Mouse (Mus musculus) kidney, postnatal 4 days (tissue): ENCODE results near the gene Llgl2.

ENCODE experiments used
- DNase-seq, 2 experiments: peaks; one replicate each; pipeline ENCODE4 v3.0.0; 2021; ENCODE audit warnings: mixed read lengths in 2 of 2

The Llgl2 gene

GRCm38 (mm10) chr11:115823774-115824740, at the start of gene Llgl2:
Gene Llgl2 (plus strand): TSS chr11:115824049.
- DNase-seq: peak; percentile 94 to 97

GRCm38 (mm10) chr11:115774653-115775052, 49.2 kb upstream of the Llgl2 start:
- DNase-seq: peak in 1 of 2 experiments; percentile 4

GRCm38 (mm10) chr11:115775821-115776665, 47.8 kb upstream of the Llgl2 start:
- DNase-seq: peak; percentile 41 to 63

DNA sequence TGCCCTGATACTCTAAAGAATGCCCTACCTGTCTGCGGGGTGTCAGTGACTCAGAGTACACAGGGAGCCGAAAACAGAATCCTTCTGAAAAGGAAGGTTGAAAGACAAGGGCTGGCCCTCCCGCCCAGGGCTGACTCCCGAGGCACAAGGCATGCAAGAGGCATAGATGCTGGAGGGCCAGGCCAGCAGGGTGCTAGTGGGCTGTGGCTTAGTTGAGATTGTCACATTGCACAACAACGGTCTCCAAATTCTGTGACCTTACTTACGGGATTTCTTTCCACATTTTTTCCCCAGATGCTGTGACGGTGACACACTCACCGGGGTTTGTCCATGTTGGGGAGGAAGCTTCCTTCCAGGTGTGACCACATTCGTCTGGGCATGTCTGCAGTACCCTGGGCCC, 46.9 kb upstream of the Llgl2 start:
- DNase-seq: peak in 1 of 2 experiments; percentile 12

GRCm38 (mm10) chr11:115777487-115778335, 46.1 kb upstream of the Llgl2 start:
- DNase-seq: peak in 1 of 2 experiments; percentile 26

DNA sequence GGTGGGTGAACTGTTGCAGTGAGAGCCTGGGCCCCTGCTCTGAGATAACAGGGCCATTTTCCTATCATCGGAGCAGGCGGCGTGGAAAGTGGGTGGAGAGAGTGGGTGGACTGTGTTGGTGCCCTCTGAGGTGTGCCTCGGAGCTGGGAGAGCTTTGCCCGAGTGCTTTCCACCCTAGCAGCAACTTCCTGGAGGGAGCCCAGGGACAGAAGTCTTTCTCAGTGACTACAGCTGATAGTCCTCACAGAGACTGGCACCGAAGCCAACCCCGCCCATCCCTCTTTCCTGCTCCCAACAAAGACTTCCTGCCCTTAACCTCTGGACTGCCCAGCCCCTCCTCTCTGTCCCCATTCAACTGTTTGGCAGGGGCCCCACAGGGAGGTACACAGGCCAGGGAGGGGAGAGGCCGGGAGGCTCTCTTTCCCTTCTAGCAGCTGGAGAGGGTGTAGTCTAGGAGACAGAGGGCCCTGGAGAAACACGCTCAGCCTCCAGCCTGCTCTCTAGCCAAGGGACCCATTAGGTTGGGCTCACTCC, 44.7 kb upstream of the Llgl2 start:
- DNase-seq: peak; percentile 86 to 91

DNA sequence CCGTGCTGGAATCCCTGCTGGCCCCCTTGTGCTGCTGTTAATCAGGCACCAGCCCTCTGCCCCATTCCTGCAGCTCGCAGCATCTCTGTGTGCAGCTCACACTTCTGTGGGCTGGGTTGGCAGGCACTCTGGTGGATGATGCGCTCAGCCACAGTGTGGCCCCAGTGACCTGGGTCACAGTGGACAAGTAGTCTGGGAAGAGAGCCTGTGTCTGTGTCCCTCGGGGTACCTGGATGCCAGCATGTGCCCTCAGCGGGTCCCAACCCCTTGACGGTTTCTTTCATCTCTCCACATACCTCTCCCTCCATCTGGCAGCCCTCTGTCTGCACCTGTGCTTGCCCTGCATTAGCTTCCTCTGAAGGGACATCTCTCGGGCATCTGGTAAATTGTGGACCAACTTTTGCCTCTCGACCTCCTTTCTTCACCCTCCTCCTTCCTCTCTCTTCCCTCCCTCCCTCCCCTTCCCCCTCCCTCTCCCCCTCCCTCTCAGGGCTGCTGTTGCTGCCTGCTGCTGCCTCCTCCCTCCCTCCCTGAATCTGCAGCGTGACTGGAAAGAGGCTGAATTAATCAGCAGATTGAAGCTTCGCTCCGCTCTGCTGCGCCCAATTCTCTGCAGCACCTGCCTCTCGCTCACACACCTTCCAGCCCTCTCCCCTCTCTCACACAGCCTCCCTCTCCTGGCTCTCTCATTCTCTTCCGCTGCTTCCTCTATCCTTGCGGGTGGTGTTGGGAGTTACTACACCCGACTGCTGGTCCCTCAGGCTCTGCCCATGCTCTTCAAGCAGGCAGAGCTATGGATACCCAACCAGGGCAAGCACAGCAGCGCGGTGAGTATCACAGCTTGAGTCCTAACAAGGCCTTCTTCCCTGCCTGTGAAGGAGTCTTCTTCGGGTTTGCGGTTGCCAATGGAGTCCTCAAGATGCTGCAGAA, 43.4 kb upstream of the Llgl2 start:
- peak; percentile 59 to 75 for DNase-seq

DNA sequence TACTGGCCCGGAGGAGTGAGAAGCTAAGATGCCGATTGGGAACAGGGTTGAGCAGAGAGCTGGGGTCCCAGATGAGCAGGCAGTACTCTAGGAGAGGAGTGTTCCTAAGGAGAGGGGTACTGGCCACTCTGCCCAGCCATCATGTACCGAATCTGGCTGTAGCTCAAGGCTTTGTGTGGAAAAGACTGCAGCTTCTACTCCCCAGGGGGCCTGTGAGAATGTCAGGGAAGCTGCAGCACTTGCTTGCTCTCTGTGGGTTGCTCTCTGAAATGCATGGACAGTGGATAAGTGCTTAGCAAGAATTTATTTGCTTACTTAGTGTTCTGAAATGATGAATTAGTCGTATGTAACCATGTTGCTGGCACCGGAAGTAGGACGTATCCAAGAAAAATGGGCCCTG, 37.4 kb upstream of the Llgl2 start:
- DNase-seq: peak in 1 of 2 experiments; percentile 26

GRCm38 (mm10) chr11:115789787-115790186, 34.1 kb upstream of the Llgl2 start:
- DNase-seq: no peak

DNA sequence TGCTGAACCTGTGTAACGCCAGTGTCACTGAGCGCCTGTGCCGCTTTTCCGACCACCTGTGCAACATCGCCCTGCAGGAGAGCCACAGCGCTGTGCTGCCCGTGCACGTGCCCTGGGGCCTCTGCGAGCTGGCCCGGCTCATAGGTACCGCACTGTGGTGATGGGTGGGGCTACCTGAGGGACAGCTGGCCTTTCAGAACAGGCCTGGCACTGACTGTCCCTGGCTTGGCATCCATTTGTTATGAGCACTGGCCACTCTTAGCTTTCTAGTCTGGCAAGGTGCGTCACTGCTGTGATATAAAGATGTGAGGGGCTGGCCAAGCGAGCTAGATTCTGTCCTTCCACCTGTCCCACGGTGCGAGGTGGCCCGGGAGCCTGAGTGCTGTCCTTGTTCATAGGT, 31.9 kb upstream of the Llgl2 start:
- DNase-seq: no peak

DNA sequence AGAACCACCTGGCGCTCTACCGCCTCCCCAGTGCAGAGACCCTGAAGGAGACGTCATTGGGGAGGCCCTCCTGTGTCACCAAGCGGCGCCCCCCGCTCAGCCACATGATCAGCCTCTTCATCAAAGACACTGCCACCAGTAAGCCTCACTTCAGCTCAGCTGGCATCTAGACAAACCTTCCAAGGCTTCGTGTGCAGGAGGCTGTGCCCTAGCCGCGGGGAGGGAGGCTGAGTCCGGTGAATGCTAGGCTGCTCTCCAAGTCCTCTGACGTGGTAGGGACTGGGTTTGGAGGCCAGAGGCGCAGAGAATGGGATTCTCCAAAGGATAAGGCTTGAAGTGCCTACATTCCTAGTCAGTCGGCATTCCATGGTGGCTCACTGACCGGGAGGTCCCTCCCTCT, 31.5 kb upstream of the Llgl2 start:
- DNase-seq: no peak

DNA sequence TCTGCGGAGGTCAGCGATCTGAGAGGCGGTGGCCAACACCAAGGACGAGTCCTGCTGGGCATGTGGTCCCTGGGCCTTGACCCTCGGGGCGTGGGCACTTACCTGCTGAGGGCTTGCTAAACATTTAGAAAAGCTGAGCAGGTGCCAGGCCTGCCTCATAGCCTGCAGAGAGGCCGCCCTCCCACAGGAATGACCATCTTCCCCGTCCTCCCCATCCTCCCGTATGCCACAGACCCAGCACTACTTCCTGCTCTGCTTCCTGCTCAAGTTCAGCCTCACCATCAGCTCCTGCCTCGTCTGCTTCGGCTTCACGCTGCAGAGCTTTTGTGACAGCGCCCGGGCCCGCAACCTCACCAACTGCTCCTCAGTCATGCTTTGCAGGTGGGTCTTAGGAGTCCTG, 27.0 kb upstream of the Llgl2 start:
- peak in 1 of 2 experiments; percentile 43 for DNase-seq

DNA sequence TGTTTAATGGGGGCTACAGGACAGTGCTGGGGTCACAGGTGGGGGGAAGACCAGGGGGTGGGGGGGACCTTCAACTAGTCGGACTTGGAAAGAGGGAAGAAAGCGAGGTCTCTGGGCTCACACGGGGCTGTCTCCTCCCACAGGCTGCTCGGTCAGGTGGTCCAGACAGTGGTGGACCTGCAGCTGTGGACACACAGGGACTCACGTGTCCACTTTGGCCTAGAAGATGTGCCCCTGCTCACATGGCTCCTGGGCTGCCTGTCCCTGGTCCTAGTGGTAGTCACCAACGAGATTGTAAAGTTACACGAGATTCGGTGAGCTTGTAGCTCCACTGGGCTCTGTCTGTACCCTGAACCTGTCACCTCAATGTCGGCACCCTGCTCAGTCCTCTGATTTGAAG, 26.2 kb upstream of the Llgl2 start:
- no peak for DNase-seq

- DNase-seq: no peak
Measured at GRCm38 (mm10) chr11:115800981-115801380, 22.9 kb upstream of the Llgl2 start.

GRCm38 (mm10) chr11:115803072-115803709, 20.7 kb upstream of the Llgl2 start:
- peak in 1 of 2 experiments; percentile 43 for DNase-seq

GRCm38 (mm10) chr11:115805005-115805404, 18.8 kb upstream of the Llgl2 start:
- DNase-seq: no peak

GRCm38 (mm10) chr11:115806154-115806553, 17.7 kb upstream of the Llgl2 start:
- no peak for DNase-seq

DNA sequence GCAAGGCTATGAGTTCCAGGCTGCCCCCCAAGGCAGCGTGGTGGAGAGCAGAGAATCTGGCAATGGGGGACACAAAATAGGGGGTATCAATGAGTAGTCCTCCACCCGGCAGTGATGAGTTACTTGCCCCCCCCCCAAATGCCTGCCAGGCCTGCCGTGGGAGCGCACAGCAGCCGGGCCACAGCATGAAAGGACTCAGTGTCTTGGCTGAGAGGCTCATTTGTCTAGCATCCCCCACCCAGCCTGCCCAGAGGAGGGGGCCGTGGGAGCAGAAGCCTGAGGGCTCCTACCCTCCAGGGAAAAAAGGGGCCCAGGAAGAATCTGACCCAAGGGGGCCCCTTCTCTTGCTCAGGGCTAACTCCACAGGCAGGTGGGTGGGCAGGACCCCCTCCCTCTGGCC, 16.5 kb upstream of the Llgl2 start:
- no peak for DNase-seq

DNA sequence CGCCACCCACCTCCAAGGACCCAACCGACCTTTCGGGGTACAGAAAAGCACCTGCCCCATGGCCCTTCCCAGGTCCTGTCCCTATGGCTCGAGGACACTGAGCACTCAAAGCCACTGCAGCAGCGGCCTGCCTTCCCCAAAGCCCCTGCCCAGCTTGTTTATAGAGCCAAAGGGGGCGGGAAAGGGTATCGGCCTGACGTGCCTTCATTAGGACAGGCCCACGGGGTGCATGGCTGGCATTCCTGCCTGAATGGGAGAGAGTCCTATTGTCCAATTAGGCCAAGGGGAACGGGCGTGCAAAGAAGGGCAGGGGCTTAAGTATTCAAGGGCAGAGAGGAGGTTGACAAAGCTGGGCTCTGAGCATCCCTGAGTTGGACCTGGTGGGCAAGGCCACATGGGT, 15.9 kb upstream of the Llgl2 start:
- no peak for DNase-seq

DNA sequence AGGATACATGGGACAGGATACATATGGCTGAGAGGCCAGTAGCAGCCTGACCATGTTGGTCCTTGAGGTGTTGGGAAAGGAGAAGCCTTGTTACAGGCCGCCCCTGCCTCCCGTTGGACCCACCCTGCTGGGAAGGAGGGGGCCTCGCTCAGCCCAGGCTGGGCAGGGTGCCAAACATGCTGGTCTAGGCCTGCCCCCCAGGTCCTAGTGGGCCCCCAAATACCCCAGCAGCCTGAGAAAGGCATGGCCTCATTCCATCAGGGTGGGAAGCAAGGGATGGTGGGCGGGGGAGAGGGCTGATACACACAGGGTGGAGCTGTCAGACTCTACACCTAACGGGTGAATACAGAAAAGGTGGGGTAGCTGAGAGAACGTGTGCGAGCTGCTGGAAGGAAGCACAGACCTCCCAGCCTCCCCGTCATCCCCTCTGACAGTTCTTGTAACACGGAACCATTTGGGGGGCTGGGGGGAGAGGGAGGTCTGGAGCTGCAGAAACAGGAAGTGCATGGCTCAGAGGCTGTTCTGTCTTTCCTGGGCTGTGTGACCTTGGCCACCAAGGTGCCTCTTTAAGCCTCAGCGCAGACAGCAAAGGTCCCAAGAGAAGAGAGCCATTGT, 15.0 kb upstream of the Llgl2 start:
- peak; percentile 68 to 75 for DNase-seq
